Mouse (Mus musculus) C2C12 (cell line): ENCODE results near the gene Csrnp2.
A peak's percentile ranks its signal among the peaks of the same experiment; 100 is the strongest.

Source experiments
- CEBPB ChIP-seq: IDR thresholded peaks from one replicate; pipeline ENCODE4 v1.6.1; 2011; ENCODE audit warnings: low read depth, mild to moderate bottlenecking, control low read depth, moderate library complexity
- CTCF ChIP-seq: IDR thresholded peaks from one replicate; pipeline ENCODE4 v1.5.1; 2011; ENCODE audit not compliant: control insufficient read depth, insufficient read depth, insufficient read length
- MAX ChIP-seq: IDR thresholded peaks from one replicate; pipeline ENCODE4 v1.6.1; 2011; ENCODE audit warnings: mild to moderate bottlenecking, control low read depth
- MYOD1 ChIP-seq: IDR thresholded peaks from one replicate; pipeline ENCODE4 v1.6.1; 2011; ENCODE audit warnings: low read depth; ENCODE audit not compliant: control insufficient read depth, insufficient read length
- MYOG ChIP-seq: IDR thresholded peaks from one replicate; pipeline ENCODE4 v1.6.1; 2011; ENCODE audit not compliant: control insufficient read depth, insufficient read length; ENCODE audit errors: extremely low read depth
- USF1 ChIP-seq: IDR thresholded peaks from one replicate; pipeline ENCODE4 v1.6.1; 2011; ENCODE audit warnings: low read depth, mild to moderate bottlenecking, control low read depth, moderate library complexity

DNA sequence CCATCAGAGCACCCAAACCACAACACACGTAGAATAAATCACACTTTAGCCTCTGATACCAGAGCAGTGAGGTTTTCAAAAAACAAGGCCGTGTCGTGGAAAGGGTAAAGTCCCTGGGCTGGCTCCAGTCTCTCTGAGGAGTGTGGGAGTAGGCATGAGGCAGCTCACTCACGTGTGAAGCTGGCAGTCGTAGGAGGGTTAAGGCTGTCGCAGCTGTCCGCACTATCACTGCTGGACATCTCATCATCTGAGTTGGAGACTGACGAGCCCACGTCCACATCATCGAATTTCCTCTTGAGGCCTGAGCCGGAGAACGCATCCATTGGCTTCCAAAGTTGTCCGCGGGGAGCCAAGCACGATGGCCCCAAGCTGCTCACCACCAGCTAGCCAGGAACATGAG lies 6.0 kb downstream of the Csrnp2 start:
- no peak for TF ChIP-seq CTCF
- TF ChIP-seq USF1: no peak
- TF ChIP-seq CEBPB: no peak
- no peak for TF ChIP-seq MYOG
- peak; percentile 70 for TF ChIP-seq MYOD1
- TF ChIP-seq MAX: no peak
